Mouse (Mus musculus): ENCODE results near the gene Amh. TPM values are rescaled to one million over a fixed set of nuclear protein-coding genes. Genes with fewer than 3 reads are reported as not detected.
"Not testable (repeated sequence)": the region's sequence is repeated elsewhere in the genome, so short reads cannot be mapped to it uniquely, and the experiment has no call there.

Amh gene
- polyA plus RNA-seq, 1 experiment from 2014 or later: not detected

DNA sequence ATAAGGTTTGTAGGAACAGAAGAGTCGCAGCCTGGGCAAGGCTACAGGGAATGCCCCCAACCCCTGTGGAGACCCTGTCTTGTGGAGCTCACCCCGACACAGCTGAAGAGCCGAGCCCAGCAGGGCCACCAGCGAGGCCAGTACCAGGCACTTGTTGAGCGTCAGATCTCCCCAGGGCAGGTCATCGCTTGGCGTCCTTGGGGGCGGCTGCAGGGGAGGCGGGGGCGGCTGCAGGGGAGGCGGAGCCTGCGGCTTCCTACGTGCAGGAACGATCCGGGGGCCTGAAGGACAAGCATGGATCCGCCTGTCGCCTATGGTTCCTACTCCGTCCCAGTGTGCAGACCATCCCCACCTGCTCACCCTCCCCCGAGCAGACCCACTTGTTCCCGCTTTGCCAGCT lies 5.0 kb downstream of the Amh start:
- H3K4me3 ChIP-seq (ENCODE audit: low read length): peak overlapping the region; percentile 3; the same call in 1 of the 2 replicates
- H3K9me3 ChIP-seq (ENCODE audit: control insufficient read depth, low read length): no peaks in the 10 kb centered on the region
- H3K27ac ChIP-seq (ENCODE audit: low read depth, low read length): no peak overlapping the region
- 0 out of 2 replicates have a peak overlapping the region, but pooled peaks have one; percentile 27 for H3K9ac ChIP-seq (ENCODE audit: low read depth, low read length)
- peaks cover 2% of the 10 kb centered on the region; the same call in 1 of the 2 replicates for H3K36me3 ChIP-seq (ENCODE audit: control insufficient read depth, insufficient read depth, low read length)
- peak overlapping the region; percentile 21 for H3K4me2 ChIP-seq (ENCODE audit: low read length)
- H3K4me1 ChIP-seq (ENCODE audit: control insufficient read depth, insufficient read depth, low read depth, low read length): peaks cover 22% of the 10 kb centered on the region
- 6% methylated on average over 20 of the region's 20 CpGs for WGBS
- ATAC-seq: no peak
- peaks cover 18% of the 10 kb centered on the region for H3K27me3 ChIP-seq (replicated peaks; ENCODE audit: control insufficient read depth, insufficient read depth, low read length)

- Histone ChIP-seq H3K4me1 (ENCODE audit: control insufficient read depth, insufficient read depth, low read depth, low read length) (peaks cover 7% of the 10 kb centered on the region; the same call in 1 of the 2 replicates), H3K27me3 (replicated peaks; ENCODE audit: control insufficient read depth, insufficient read depth, low read length) (peaks cover 16% of the 10 kb centered on the region), H3K4me2 (ENCODE audit: low read length) (no peak overlapping the region), H3K4me3 (ENCODE audit: low read length) (no peak overlapping the region), H3K27ac (ENCODE audit: low read depth, low read length) (no peak overlapping the region), H3K9ac (ENCODE audit: low read depth, low read length) (no peak overlapping the region; the same call in 1 of the 2 replicates), H3K36me3 (ENCODE audit: control insufficient read depth, insufficient read depth, low read length) (no peaks in the 10 kb centered on the region), H3K9me3 (ENCODE audit: control insufficient read depth, low read length) (no peaks in the 10 kb centered on the region)
- ATAC-seq: no peak
- WGBS: 63% methylated on average over 5 of the region's 5 CpGs
These were observed 7.5 kb downstream of the Amh start for GRCm38 (mm10) chr10:80812391-80813041.

DNA sequence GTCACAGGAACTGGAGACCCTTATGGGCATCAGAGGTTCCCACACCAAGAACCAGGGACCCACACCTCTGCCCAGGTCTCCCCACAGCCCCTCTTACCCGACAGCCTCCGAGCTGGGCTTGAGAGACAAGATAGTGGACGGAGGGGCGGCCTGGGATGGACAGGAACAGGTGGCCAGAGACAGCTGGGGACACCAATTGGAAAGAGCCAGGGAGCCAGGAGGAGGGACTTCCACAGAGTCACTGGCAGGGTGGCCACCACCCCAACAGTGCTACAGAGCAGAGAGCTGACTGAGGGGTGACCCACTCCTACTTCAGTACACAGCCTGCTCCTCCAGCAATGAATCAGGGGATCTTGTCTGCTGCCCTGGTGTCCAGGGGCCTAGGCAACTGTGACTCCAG lies 8.3 kb downstream of the Amh start, which contains the start of gene Jsrp1:
Gene Jsrp1, minus strand, starts transcription at position 133 of the 400 bp plus-strand sequence.
- 74% methylated on average over 4 of the region's 4 CpGs for WGBS
- no peaks in the 10 kb centered on the region for H3K9me3 ChIP-seq (ENCODE audit: control insufficient read depth, low read length)
- H3K27ac ChIP-seq (ENCODE audit: low read depth, low read length): no peak within 1 kb of the TSS
- no peak within 1 kb of the TSS for H3K4me3 ChIP-seq (ENCODE audit: low read length)
- peaks cover 16% of the 10 kb centered on the region for H3K27me3 ChIP-seq (replicated peaks; ENCODE audit: control insufficient read depth, insufficient read depth, low read length)
- peaks cover 6% of the 10 kb centered on the region; the same call in 1 of the 2 replicates for H3K4me1 ChIP-seq (ENCODE audit: control insufficient read depth, insufficient read depth, low read depth, low read length)
- ATAC-seq: no peak
- no peak within 1 kb of the TSS for H3K4me2 ChIP-seq (ENCODE audit: low read length)
- no peak within 1 kb of the TSS; the same call in 1 of the 2 replicates for H3K9ac ChIP-seq (ENCODE audit: low read depth, low read length)
- H3K36me3 ChIP-seq (ENCODE audit: control insufficient read depth, insufficient read depth, low read length): no peaks in the 10 kb centered on the region

GRCm38 (mm10) chr10:80814800-80815199 lies 9.8 kb downstream of the Amh start:
- Histone ChIP-seq H3K9ac (ENCODE audit: low read depth, low read length) (no peak overlapping the region), H3K4me1 (ENCODE audit: control insufficient read depth, insufficient read depth, low read depth, low read length) (no peaks in the 10 kb centered on the region; the same call in 1 of the 2 replicates), H3K27me3 (replicated peaks; ENCODE audit: control insufficient read depth, insufficient read depth, low read length) (peaks cover 7% of the 10 kb centered on the region), H3K36me3 (ENCODE audit: control insufficient read depth, insufficient read depth, low read length) (no peaks in the 10 kb centered on the region), H3K4me2 (ENCODE audit: low read length) (no peak overlapping the region), H3K4me3 (ENCODE audit: low read length) (no peak overlapping the region), H3K9me3 (ENCODE audit: control insufficient read depth, low read length) (no peaks in the 10 kb centered on the region), H3K27ac (ENCODE audit: low read depth, low read length) (no peak overlapping the region)
- WGBS: 65% methylated on average over 7 of the region's 7 CpGs
- ATAC-seq: no peak

GRCm38 (mm10) chr10:80816303-80816702 lies 11.3 kb downstream of the Amh start:
- H3K27me3 ChIP-seq (replicated peaks; ENCODE audit: control insufficient read depth, insufficient read depth, low read length); H3K4me1 ChIP-seq (ENCODE audit: control insufficient read depth, insufficient read depth, low read depth, low read length); H3K27ac ChIP-seq (ENCODE audit: low read depth, low read length); ATAC-seq; H3K4me3 ChIP-seq (ENCODE audit: low read length); H3K36me3 ChIP-seq (ENCODE audit: control insufficient read depth, insufficient read depth, low read length); H3K4me2 ChIP-seq (ENCODE audit: low read length); H3K9me3 ChIP-seq (ENCODE audit: control insufficient read depth, low read length); H3K9ac ChIP-seq (ENCODE audit: low read depth, low read length): not testable (repeated sequence)
- WGBS: 76% methylated on average over 3 of the region's 3 CpGs

GRCm38 (mm10) chr10:80817164-80817563 lies 12.1 kb downstream of the Amh start:
- Histone ChIP-seq H3K27me3 (replicated peaks; ENCODE audit: control insufficient read depth, insufficient read depth, low read length) (no peaks in the 10 kb centered on the region), H3K36me3 (ENCODE audit: control insufficient read depth, insufficient read depth, low read length) (no peaks in the 10 kb centered on the region), H3K4me1 (ENCODE audit: control insufficient read depth, insufficient read depth, low read depth, low read length) (no peaks in the 10 kb centered on the region), H3K9ac (ENCODE audit: low read depth, low read length) (no peak overlapping the region), H3K27ac (ENCODE audit: low read depth, low read length) (no peak overlapping the region), H3K4me3 (ENCODE audit: low read length) (no peak overlapping the region), H3K9me3 (ENCODE audit: control insufficient read depth, low read length) (no peaks in the 10 kb centered on the region), H3K4me2 (ENCODE audit: low read length) (no peak overlapping the region)
- no peak for ATAC-seq
- 78% methylated on average over 2 of the region's 2 CpGs for WGBS

GRCm38 (mm10) chr10:80817955-80818354 lies 12.9 kb downstream of the Amh start:
- not testable (repeated sequence) for H3K4me1 ChIP-seq (ENCODE audit: control insufficient read depth, insufficient read depth, low read depth, low read length); H3K4me3 ChIP-seq (ENCODE audit: low read length); H3K9me3 ChIP-seq (ENCODE audit: control insufficient read depth, low read length); H3K27ac ChIP-seq (ENCODE audit: low read depth, low read length); H3K36me3 ChIP-seq (ENCODE audit: control insufficient read depth, insufficient read depth, low read length); H3K4me2 ChIP-seq (ENCODE audit: low read length); ATAC-seq; H3K27me3 ChIP-seq (replicated peaks; ENCODE audit: control insufficient read depth, insufficient read depth, low read length); H3K9ac ChIP-seq (ENCODE audit: low read depth, low read length)
- 81% methylated on average over 7 of the region's 7 CpGs for WGBS

DNA sequence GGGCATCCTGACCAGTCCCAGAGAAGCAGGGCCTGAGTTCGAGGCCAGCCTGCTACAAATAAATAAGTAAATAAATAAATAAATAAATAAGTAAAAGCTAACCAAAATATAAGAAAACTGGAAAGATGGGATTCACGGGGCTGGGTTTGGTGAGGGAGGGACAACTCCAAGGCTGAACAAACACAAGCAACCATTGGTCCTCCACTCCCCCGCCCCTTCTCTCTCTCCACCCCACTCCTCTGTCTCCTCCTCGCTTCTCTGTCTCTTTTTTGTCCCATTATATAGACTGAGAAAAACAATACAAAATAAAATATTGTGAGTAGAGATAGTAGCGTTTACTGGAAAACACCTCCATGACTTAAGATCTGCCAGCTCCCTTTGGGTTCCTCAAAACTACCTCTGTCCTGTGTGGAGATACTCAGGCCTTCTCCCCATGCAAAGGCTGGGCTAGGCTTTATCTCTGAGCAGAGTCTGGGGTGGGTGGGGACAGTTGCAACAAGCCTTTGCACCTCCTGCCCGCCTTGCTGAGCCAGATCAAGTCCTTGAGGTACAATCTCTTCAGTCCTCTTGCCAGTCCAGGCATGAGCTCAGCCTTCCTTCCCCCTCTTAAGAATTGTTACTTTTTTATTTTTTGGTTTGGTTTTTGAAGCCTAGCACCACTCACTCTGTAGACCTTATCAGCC lies 13.7 kb downstream of the Amh start:
- no peak overlapping the region for H3K9ac ChIP-seq (ENCODE audit: low read depth, low read length)
- 57% methylated on average over 6 of the region's 6 CpGs for WGBS

GRCm38 (mm10) chr10:80819406-80819805 lies 14.4 kb downstream of the Amh start:
- Histone ChIP-seq H3K4me1 (ENCODE audit: control insufficient read depth, insufficient read depth, low read depth, low read length) (no peaks in the 10 kb centered on the region), H3K27me3 (replicated peaks; ENCODE audit: control insufficient read depth, insufficient read depth, low read length) (no peaks in the 10 kb centered on the region), H3K36me3 (ENCODE audit: control insufficient read depth, insufficient read depth, low read length) (no peaks in the 10 kb centered on the region), H3K9me3 (ENCODE audit: control insufficient read depth, low read length) (no peaks in the 10 kb centered on the region), H3K4me3 (ENCODE audit: low read length) (no peak overlapping the region), H3K9ac (ENCODE audit: low read depth, low read length) (0 out of 2 replicates have a peak overlapping the region, but pooled peaks have one; percentile 11), H3K4me2 (ENCODE audit: low read length) (no peak overlapping the region), H3K27ac (ENCODE audit: low read depth, low read length) (no peak overlapping the region)
- no peak for ATAC-seq
- WGBS: 64% methylated on average over 3 of the region's 3 CpGs

More for the DNA sequence above, 13.7 kb downstream of the Amh start:
- H3K27me3 ChIP-seq (replicated peaks; ENCODE audit: control insufficient read depth, insufficient read depth, low read length): no peaks in the 10 kb centered on the region
- no peak overlapping the region for H3K4me2 ChIP-seq (ENCODE audit: low read length)
- H3K27ac ChIP-seq (ENCODE audit: low read depth, low read length): no peak overlapping the region
- no peaks in the 10 kb centered on the region for H3K36me3 ChIP-seq (ENCODE audit: control insufficient read depth, insufficient read depth, low read length)
- H3K4me1 ChIP-seq (ENCODE audit: control insufficient read depth, insufficient read depth, low read depth, low read length): no peaks in the 10 kb centered on the region
- no peak for ATAC-seq
- no peak overlapping the region for H3K4me3 ChIP-seq (ENCODE audit: low read length)
- H3K9me3 ChIP-seq (ENCODE audit: control insufficient read depth, low read length): no peaks in the 10 kb centered on the region
